Mouse (Mus musculus): Measurements from ENCODE around the gene Pcp4l1.

Pcp4l1 gene

GRCm38 (mm10) chr1:171135600-171135999, 60.5 kb downstream of the Pcp4l1 start:
- no peak for DNase-seq

GRCm38 (mm10) chr1:171130971-171131370, 65.1 kb downstream of the Pcp4l1 start:
- no peak for DNase-seq

GRCm38 (mm10) chr1:171129251-171129650, 66.8 kb downstream of the Pcp4l1 start:
- DNase-seq: no peak

- no peak for DNase-seq
Measured at GRCm38 (mm10) chr1:171124398-171124797, 71.7 kb downstream of the Pcp4l1 start.
